Mouse (Mus musculus): ENCODE data around the gene Ipo9.

- TF ChIP-seq POLR2AphosphoS5 (IDR thresholded peaks at IDR 0.05; ENCODE audit: borderline replicate concordance, low read depth, low read length) (no peak), USF1 (IDR thresholded peaks at IDR 0.05; ENCODE audit: low read depth, low read length) (no peak), ZNF384 (IDR thresholded peaks at IDR 0.05; ENCODE audit: low read depth, low read length) (no peak), RAD21 (IDR thresholded peaks at IDR 0.05; ENCODE audit: low read depth, low read length) (no peak), POLR2AphosphoS2 (IDR thresholded peaks at IDR 0.05; ENCODE audit: low read length) (no peak), POLR2A (IDR thresholded peaks at IDR 0.05; ENCODE audit: control insufficient read depth in 1 of 2, insufficient read depth in 1 of 2, low read depth in 1 of 2, low read length in 2 of 2, poor library complexity in 1 of 2) (no peak), EP300 (IDR thresholded peaks at IDR 0.05; ENCODE audit: low read depth in 1 of 2, low read length in 2 of 2) (no peak), CTCF (IDR thresholded peaks at IDR 0.05 in 2 of 3, conservative IDR thresholded peaks at IDR 0.05 in 1 of 3; ENCODE audit: control insufficient read depth in 1 of 3, insufficient read depth in 1 of 3, low read depth in 2 of 3, low read length in 3 of 3, poor library complexity in 1 of 3, severe bottlenecking in 1 of 3) (no peak), CHD2 (IDR thresholded peaks at IDR 0.05; ENCODE audit: low read length) (no peak), TCF12 (IDR thresholded peaks at IDR 0.05; ENCODE audit: low read depth, low read length) (no peak), JUND (IDR thresholded peaks at IDR 0.05; ENCODE audit: low read depth, low read length) (no peak), ZC3H11A (IDR thresholded peaks at IDR 0.05; ENCODE audit: low read depth, low read length) (no peak)
Observed at GRCm38 (mm10) chr1:135374868-135375581, 55.3 kb downstream of the Ipo9 start, which contains the start of gene Shisa4.
